Mouse (Mus musculus): Measurements from ENCODE around the gene P2rx4. TPM values are rescaled to one million over a fixed set of nuclear protein-coding genes. Genes with fewer than 3 reads are reported as not detected.
A peak's percentile ranks its signal among the peaks of the same experiment; 100 is the strongest.

P2rx4 gene
- polyA plus RNA-seq, 3 experiments from 2014 or later: 24.6 to 46.1 (median 34.3) TPM

- ATAC-seq: no peak
Measured at GRCm38 (mm10) chr5:122763271-122764031, 56.1 kb downstream of the P2rx4 start.

GRCm38 (mm10) chr5:122764032-122764464 is 56.7 kb downstream of the P2rx4 start:
- ATAC-seq: no peak

GRCm38 (mm10) chr5:122767283-122767682 is 59.9 kb downstream of the P2rx4 start:
- no peak for ATAC-seq

- no peak for ATAC-seq
Measured at GRCm38 (mm10) chr5:122769101-122769568, 61.8 kb downstream of the P2rx4 start.

- ATAC-seq: no peak
Measured at GRCm38 (mm10) chr5:122770304-122770703, 63.0 kb downstream of the P2rx4 start.

- no peak for ATAC-seq
Measured at GRCm38 (mm10) chr5:122770806-122771261, 63.5 kb downstream of the P2rx4 start.

- no peak for ATAC-seq
Measured at GRCm38 (mm10) chr5:122771428-122771827, 64.1 kb downstream of the P2rx4 start.

GRCm38 (mm10) chr5:122773756-122774155 is 66.4 kb downstream of the P2rx4 start:
- no peak for ATAC-seq

GRCm38 (mm10) chr5:122774743-122775611 is 67.6 kb downstream of the P2rx4 start:
- no peak for ATAC-seq

- ATAC-seq: no peak
Measured at GRCm38 (mm10) chr5:122775646-122776286, 68.4 kb downstream of the P2rx4 start.

GRCm38 (mm10) chr5:122777322-122777721 is 70.0 kb downstream of the P2rx4 start:
- no peak for ATAC-seq

- ATAC-seq: peak; percentile 25
Measured at GRCm38 (mm10) chr5:122778231-122779226, 71.2 kb downstream of the P2rx4 start.

Other genes with a start within 250 kb of the P2rx4 start
- gene Atp2a2, start 205.3 kb upstream of the P2rx4 start, polyA plus RNA-seq (2017; shearing (Covaris generic)): 10 to 100 TPM; 12.5 to 16.2 (median 13.1) TPM
- 1 to 10 TPM; 3.0 to 8.2 (median 6.3) TPM for gene Ift81, start 93.0 kb upstream of the P2rx4 start, polyA plus RNA-seq (2017; shearing (Covaris generic))
- 100 to 1,000 TPM in 1 of 3 experiments, 10 to 100 TPM in 2; 53.2 to 109 (median 90.0) TPM for gene P2rx7, start 63.6 kb upstream of the P2rx4 start, polyA plus RNA-seq (2017; shearing (Covaris generic))
- gene Camkk2, start 71.9 kb downstream of the P2rx4 start, polyA plus RNA-seq (2017; shearing (Covaris generic)): 1 to 10 TPM; 2.9 to 4.3 (median 3.3) TPM
- gene Anapc5, start 113.8 kb downstream of the P2rx4 start, polyA plus RNA-seq (2017; shearing (Covaris generic)): 100 to 1,000 TPM in 2 of 3 experiments, 10 to 100 TPM in 1; 87.6 to 106 (median 103) TPM
- gene Rnf34, start 142.5 kb downstream of the P2rx4 start, polyA plus RNA-seq (2017; shearing (Covaris generic)): 10 to 100 TPM; 26.7 to 33.8 (median 27.6) TPM

Data from inflammation-experienced regulatory T-cells, adult 6 months (primary cell).